Comparison of ENCODE assay signal across 7 mouse cellular contexts in the genomic region with DNA sequence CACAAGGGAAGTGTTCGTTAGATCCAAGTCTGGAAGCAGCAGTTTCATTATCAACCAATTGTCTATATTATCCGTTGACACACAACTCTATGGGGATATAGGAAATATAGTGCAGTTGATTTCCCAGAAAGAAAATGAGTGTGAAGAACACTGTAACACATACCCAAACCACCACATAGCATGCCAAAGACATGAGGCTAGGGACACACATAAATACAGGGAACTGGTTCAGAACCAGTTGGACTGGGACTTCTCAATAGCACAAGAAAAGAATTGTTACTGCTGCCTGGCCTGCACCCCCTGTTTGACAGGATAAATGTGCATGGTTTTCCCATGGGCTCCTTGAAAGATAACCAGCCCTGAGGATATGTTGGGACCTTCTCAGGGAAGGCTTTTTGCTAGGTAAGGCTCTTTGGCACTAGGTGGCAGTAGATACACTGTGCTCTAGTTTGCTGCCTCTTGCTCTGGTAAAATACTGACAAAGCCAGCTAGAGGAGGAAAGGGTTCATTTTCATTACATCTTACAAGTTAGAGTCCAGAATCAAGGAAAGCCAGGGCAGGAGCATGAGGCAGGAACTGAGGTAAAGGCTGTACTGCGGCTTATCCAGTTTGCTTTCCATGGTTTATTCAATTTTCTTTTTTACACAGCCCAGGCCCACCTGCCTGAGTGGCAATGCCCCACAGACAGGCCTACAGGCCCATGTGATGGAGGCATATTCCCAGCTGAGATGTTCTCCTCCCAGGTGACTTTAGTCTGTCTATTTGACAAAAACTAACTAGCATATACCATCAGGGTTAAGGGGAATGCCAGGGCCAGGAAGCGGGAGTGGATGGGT. TPM values are rescaled to one million over a fixed set of nuclear protein-coding genes. Genes with fewer than 3 reads are reported as not detected.
DNase-seq lines count a peak whose midpoint lies in the region.

No protein-coding gene starts in this region.

- peak; percentile 30 to 34 for DNase-seq in CD8-positive naive resting alpha-beta T cell, adult 2 months (ENCODE audit: low read depth in 2 of 2, low spot score in 2 of 2)
- peak; percentile 81 for DNase-seq in NIH3T3 (ENCODE audit: low read depth)
- DNase-seq in embryo, embryonic 9.5 days (ENCODE audit: extremely low spot score), result peak; percentile 55
- DNase-seq in heart, postnatal 4 days, result peak; percentile 52
- DNase-seq in layer of hippocampus, adult 9-11 months, result peak; percentile 55
- DNase-seq in lung, postnatal 14 days, result peak; percentile 57
- DNase-seq in retina, postnatal 7 days (ENCODE audit: low read depth, low spot score), result peak; percentile 60

RNA-seq across cellular contexts. Expression of a gene that starts 10.0 kb away (rescaled TPM):
- 100 to 1,000 TPM; 214 to 215 TPM for total RNA-seq in heart, postnatal 4 days (2021)

RNA-seq across cellular contexts. Expression of a gene that starts 10.8 kb away (rescaled TPM):
- total RNA-seq in heart, postnatal 4 days (2021), result 10 to 100 TPM; 15.1 to 17.8 TPM

RNA-seq across cellular contexts. Expression of a gene that starts 17.8 kb away (rescaled TPM):
- total RNA-seq in heart, postnatal 4 days (2021), result 100 to 1,000 TPM; 122 to 125 TPM

RNA-seq across cellular contexts. Expression of a gene that starts 25.7 kb away (rescaled TPM):
- 10 to 100 TPM; 40.5 to 42.2 TPM for total RNA-seq in heart, postnatal 4 days (2021)

Comparison
In these comparisons a context has a peak if more than half of its experiments do, and no peak if none do; other contexts are left out.
1. Peak in every context shown above with its lines: DNase-seq.